Mouse (Mus musculus) heart, embryonic 13.5 days (tissue): ENCODE measurements at regions not wholly inside any gene's neighbourhood (a gene's known extent, or its start where the extent isn't known, plus 50 kb on each side); places are given as distances from the start of the nearest gene placed in this dataset.

Experiments used
- ATAC-seq: fragments of 200-750 bp; cut with Nextera tagmentation; 2 replicates; pipeline ENCODE4 v1.8.0; 2017; ENCODE audit warnings: moderate TSS enrichment; ENCODE audit not compliant: insufficient number of reproducible peaks, low FRiP score, low TSS enrichment; ENCODE audit errors: extremely low read depth
- H3K27ac ChIP-seq: fragments of 300-500 bp; sonication (generic); replicated peaks from 2 replicates; pipeline ENCODE4 v1.5.1; 2015; ENCODE audit warnings: moderate library complexity, mild to moderate bottlenecking, inconsistent platforms
- H3K27me3 ChIP-seq: fragments of 300-500 bp; sonication (generic); replicated peaks from 2 replicates; pipeline ENCODE4 v1.6.1; 2015; ENCODE audit warnings: mild to moderate bottlenecking, inconsistent platforms
- H3K36me3 ChIP-seq: fragments of 300-500 bp; sonication (generic); 2 replicates; pipeline ENCODE4 v1.6.1; 2015; ENCODE audit warnings: mild to moderate bottlenecking, inconsistent platforms
- H3K4me1 ChIP-seq: fragments of 300-500 bp; sonication (generic); 2 replicates; pipeline ENCODE4 v1.6.1; 2015; ENCODE audit warnings: inconsistent platforms
- H3K4me2 ChIP-seq: fragments of 300-500 bp; sonication (generic); 2 replicates; pipeline ENCODE4 v1.6.1; 2015; ENCODE audit warnings: inconsistent platforms, mild to moderate bottlenecking, moderate library complexity
- H3K4me3 ChIP-seq: fragments of 300-500 bp; sonication (generic); 2 replicates; pipeline ENCODE4 v1.5.1; 2015; ENCODE audit warnings: moderate library complexity, mild to moderate bottlenecking, inconsistent platforms
- H3K9ac ChIP-seq: fragments of 300-500 bp; sonication (generic); 2 replicates; pipeline ENCODE4 v1.6.1; 2015; ENCODE audit warnings: inconsistent platforms, mild to moderate bottlenecking, moderate library complexity
- H3K9me3 ChIP-seq: fragments of 300-500 bp; sonication (generic); 2 replicates; pipeline ENCODE4 v1.6.1; 2016; ENCODE audit warnings: inconsistent platforms
- WGBS: fragments of 180-500 bp; shearing (Covaris S2); methylation state at CpG from one replicate; pipeline ENCODE4 v1.1.7; 2015; ENCODE audit warnings: mixed read lengths; 5-methylcytosine and 5-hydroxymethylcytosine counted together

GRCm38 (mm10) chr9:116365016-116365685, 190.0 kb upstream of the Tgfbr2 start:
- H3K9me3 ChIP-seq, result peaks cover 6% of the 10 kb centered on the region
- H3K27me3 ChIP-seq, result no peaks in the 10 kb centered on the region
- no peak for ATAC-seq
- no peak overlapping the region for H3K27ac ChIP-seq
- WGBS, result 62% methylated on average over 12 of the region's 12 CpGs
- no peak overlapping the region for H3K4me3 ChIP-seq
- no peaks in the 10 kb centered on the region for H3K4me1 ChIP-seq
- H3K36me3 ChIP-seq, result no peaks in the 10 kb centered on the region
- H3K4me2 ChIP-seq, result no peak overlapping the region
- no peak overlapping the region for H3K9ac ChIP-seq

- H3K36me3 ChIP-seq, result no peaks in the 10 kb centered on the region
- H3K27ac ChIP-seq, result no peak overlapping the region
- ATAC-seq, result no peak
- H3K9ac ChIP-seq, result no peak overlapping the region
- H3K27me3 ChIP-seq, result no peaks in the 10 kb centered on the region
- H3K4me1 ChIP-seq, result no peaks in the 10 kb centered on the region
- peaks cover 6% of the 10 kb centered on the region for H3K9me3 ChIP-seq
- H3K4me3 ChIP-seq, result no peak overlapping the region
- 78% methylated on average over 3 of the region's 3 CpGs for WGBS
- no peak overlapping the region for H3K4me2 ChIP-seq
Observed at GRCm38 (mm10) chr9:116361092-116361491, 185.9 kb upstream of the Tgfbr2 start.

GRCm38 (mm10) chr9:116354056-116354732, 179.0 kb upstream of the Tgfbr2 start:
- WGBS, result 81% methylated on average over 7 of the region's 7 CpGs
- no peaks in the 10 kb centered on the region for H3K27me3 ChIP-seq
- H3K4me3 ChIP-seq, result no peak overlapping the region
- no peaks in the 10 kb centered on the region for H3K36me3 ChIP-seq
- no peak overlapping the region for H3K27ac ChIP-seq
- no peaks in the 10 kb centered on the region for H3K9me3 ChIP-seq
- no peak overlapping the region for H3K4me2 ChIP-seq
- H3K9ac ChIP-seq, result no peak overlapping the region
- no peak for ATAC-seq
- no peaks in the 10 kb centered on the region for H3K4me1 ChIP-seq

GRCm38 (mm10) chr9:116352801-116353494, 177.8 kb upstream of the Tgfbr2 start:
- Histone ChIP-seq H3K4me2 (no peak overlapping the region), H3K27me3 (0 out of 2 replicates have a peak, but pooled peaks cover 4% of the 10 kb centered on the region), H3K27ac (no peak overlapping the region), H3K9ac (no peak overlapping the region), H3K36me3 (no peaks in the 10 kb centered on the region), H3K4me1 (no peaks in the 10 kb centered on the region), H3K4me3 (no peak overlapping the region), H3K9me3 (no peaks in the 10 kb centered on the region)
- no peak; the same call in 1 of the 2 replicates for ATAC-seq
- 67% methylated on average over 4 of the region's 4 CpGs for WGBS

- Histone ChIP-seq H3K27ac (no peak overlapping the region), H3K4me1 (no peaks in the 10 kb centered on the region)
Observed at GRCm38 (mm10) chr9:116350804-116351547, 175.8 kb upstream of the Tgfbr2 start.

GRCm38 (mm10) chr9:116347021-116347420, 171.9 kb upstream of the Tgfbr2 start:
- ATAC-seq, result no peak
- Histone ChIP-seq H3K36me3 (no peaks in the 10 kb centered on the region), H3K4me2 (no peak overlapping the region), H3K4me3 (no peak overlapping the region), H3K9me3 (no peaks in the 10 kb centered on the region), H3K4me1 (no peaks in the 10 kb centered on the region; the same call in 1 of the 2 replicates), H3K27ac (no peak overlapping the region), H3K27me3 (0 out of 2 replicates have a peak, but pooled peaks cover 4% of the 10 kb centered on the region), H3K9ac (no peak overlapping the region)
- 74% methylated on average over 8 of the region's 8 CpGs for WGBS

More at GRCm38 (mm10) chr9:116350804-116351547, 175.8 kb upstream of the Tgfbr2 start:
- Histone ChIP-seq H3K9ac (no peak overlapping the region), H3K27me3 (0 out of 2 replicates have a peak, but pooled peaks cover 4% of the 10 kb centered on the region), H3K36me3 (no peaks in the 10 kb centered on the region), H3K4me3 (no peak overlapping the region), H3K9me3 (no peaks in the 10 kb centered on the region), H3K4me2 (no peak overlapping the region)
- ATAC-seq, result no peak
- WGBS, result 60% methylated on average over 10 of the region's 10 CpGs

GRCm38 (mm10) chr9:116346495-116346894, 171.3 kb upstream of the Tgfbr2 start:
- Histone ChIP-seq H3K4me3 (no peak overlapping the region), H3K9ac (no peak overlapping the region), H3K4me1 (no peaks in the 10 kb centered on the region; the same call in 1 of the 2 replicates), H3K4me2 (no peak overlapping the region), H3K27ac (no peak overlapping the region), H3K27me3 (0 out of 2 replicates have a peak, but pooled peaks cover 4% of the 10 kb centered on the region), H3K36me3 (no peaks in the 10 kb centered on the region), H3K9me3 (no peaks in the 10 kb centered on the region)
- WGBS, result 88% methylated on average over 7 of the region's 7 CpGs
- no peak for ATAC-seq

- ATAC-seq, result no peak
- no peak overlapping the region for H3K27ac ChIP-seq
- 76% methylated on average over 3 of the region's 3 CpGs for WGBS
Observed at GRCm38 (mm10) chr9:116343086-116343481, 167.9 kb upstream of the Tgfbr2 start.

GRCm38 (mm10) chr9:116342446-116343085, 167.4 kb upstream of the Tgfbr2 start:
- H3K27me3 ChIP-seq, result 0 out of 2 replicates have a peak, but pooled peaks cover 5% of the 10 kb centered on the region
- no peaks in the 10 kb centered on the region for H3K9me3 ChIP-seq
- no peak overlapping the region for H3K4me2 ChIP-seq
- 58% methylated on average over 8 of the region's 8 CpGs for WGBS
- no peak overlapping the region for H3K9ac ChIP-seq
- H3K36me3 ChIP-seq, result no peaks in the 10 kb centered on the region
- H3K4me3 ChIP-seq, result no peak overlapping the region
- H3K4me1 ChIP-seq, result no peaks in the 10 kb centered on the region; the same call in 1 of the 2 replicates
- no peak overlapping the region for H3K27ac ChIP-seq
- no peak for ATAC-seq

More at GRCm38 (mm10) chr9:116343086-116343481, 167.9 kb upstream of the Tgfbr2 start:
- no peaks in the 10 kb centered on the region; the same call in 1 of the 2 replicates for H3K4me1 ChIP-seq
- no peak overlapping the region for H3K4me2 ChIP-seq
- no peak overlapping the region for H3K9ac ChIP-seq
- H3K9me3 ChIP-seq, result no peaks in the 10 kb centered on the region
- no peaks in the 10 kb centered on the region for H3K27me3 ChIP-seq
- no peak overlapping the region for H3K4me3 ChIP-seq
- H3K36me3 ChIP-seq, result no peaks in the 10 kb centered on the region

GRCm38 (mm10) chr9:116342009-116342408, 166.8 kb upstream of the Tgfbr2 start:
- Histone ChIP-seq H3K4me2 (no peak overlapping the region), H3K9me3 (no peaks in the 10 kb centered on the region), H3K4me1 (no peaks in the 10 kb centered on the region; the same call in 1 of the 2 replicates), H3K36me3 (no peaks in the 10 kb centered on the region), H3K27ac (no peak overlapping the region), H3K4me3 (no peak overlapping the region), H3K27me3 (0 out of 2 replicates have a peak, but pooled peaks cover 8% of the 10 kb centered on the region), H3K9ac (no peak overlapping the region)
- WGBS, result 64% methylated on average over 4 of the region's 4 CpGs
- no peak for ATAC-seq
